18 mouse cellular contexts compared by ENCODE assay signal in genomic region chr16:92639093-92639492, GRCm38 (mm10).
A peak's percentile ranks its signal among the peaks of the same experiment; 100 is the strongest.
DNase-seq lines count a peak whose midpoint lies in the region; ATAC-seq and TF ChIP-seq lines count a peak whose summit lies in the region.
"Had no signal": no experiment of that assay in that cellular context is flagged by ENCODE, and none has a peak within 500 bp of the region (broad histone marks: within the 10 kb centered on the region; RNA-seq: fewer than 3 reads in every experiment).

No protein-coding gene starts in this region.

- no peak overlapping the region for H3K9ac ChIP-seq in lung, embryonic 16.5 days (ENCODE audit: low read length)
- no peak overlapping the region for H3K9ac ChIP-seq in MEL (ENCODE audit: control insufficient read depth, low read depth, low read length, poor library complexity, severe bottlenecking)
- H3K9ac ChIP-seq in heart, embryonic 11.5 days (ENCODE audit: low read depth, low read length): no peak overlapping the region
- no peak overlapping the region for H3K9ac ChIP-seq in midbrain, embryonic 11.5 days (ENCODE audit: low read length)
- H3K9ac ChIP-seq: heart, embryonic 12.5 days; neural tube, embryonic 12.5 days had no signal

- no peak overlapping the region for H3K4me2 ChIP-seq in lung, embryonic 16.5 days (ENCODE audit: low read depth, low read length)
- no peak overlapping the region for H3K4me2 ChIP-seq in heart, embryonic 11.5 days
- no peak overlapping the region for H3K4me2 ChIP-seq in midbrain, embryonic 11.5 days
- H3K4me2 ChIP-seq: heart, embryonic 12.5 days; neural tube, embryonic 12.5 days had no signal

- TF ChIP-seq EP300 in MEL (IDR thresholded peaks at IDR 0.05; ENCODE audit: low read depth in 1 of 2, low read length in 2 of 2): no peak

- TF ChIP-seq POLR2A in MEL (IDR thresholded peaks at IDR 0.05; ENCODE audit: control insufficient read depth in 1 of 2, insufficient read depth in 1 of 2, low read depth in 1 of 2, low read length in 2 of 2, poor library complexity in 1 of 2): no peak

- WGBS in lung, embryonic 16.5 days: 73% methylated on average over 8 of the region's 8 CpGs
- 79% methylated on average over 8 of the region's 8 CpGs for WGBS in heart, embryonic 11.5 days (ENCODE audit: insufficient replicate concordance)
- 84% methylated on average over 8 of the region's 8 CpGs for WGBS in midbrain, embryonic 11.5 days

- ATAC-seq in lung, embryonic 16.5 days (ENCODE audit: low read depth): peak; percentile 52; the same call in 1 of the 2 replicates
- peak; percentile 37 to 42; a peak in 3 of 4 replicates for ATAC-seq in hematopoietic stem cell, adult 5-6 weeks (replicated peaks in 1 of 2; ENCODE audit: insufficient read depth in 1 of 2, low FRiP score in 2 of 2, low TSS enrichment in 1 of 2, low read depth in 1 of 2, poor library complexity in 2 of 2, severe bottlenecking in 2 of 2)
- ATAC-seq in heart, embryonic 11.5 days (replicated peaks; ENCODE audit: insufficient number of reproducible peaks, low FRiP score, low TSS enrichment): no peak
- no peak for ATAC-seq in midbrain, embryonic 11.5 days (ENCODE audit: low FRiP score)
- ATAC-seq: midbrain, embryonic 16.5 days had no signal

- no peak for DNase-seq in lung, postnatal 14 days
- peak; percentile 57 for DNase-seq in MEL (ENCODE audit: low read depth, low spot score)
- peak; percentile 15 for DNase-seq in splenic B cell, adult 2 months (ENCODE audit: low read depth, low spot score)
- DNase-seq in midbrain, embryonic 11.5 days (ENCODE audit: low spot score, missing footprints): no peak
- DNase-seq: adrenal gland, postnatal 36 days; cerebellum, adult 9-11 months; embryo, embryonic 11 days; gastrocnemius, postnatal 14 days; heart, postnatal 4 days; lung, adult 2 months; right cerebral cortex, postnatal 25 days had no signal

- no peak overlapping the region for H3K4me3 ChIP-seq in lung, embryonic 16.5 days (ENCODE audit: low read length)
- no peak overlapping the region for H3K4me3 ChIP-seq in MEL (ENCODE audit: control insufficient read depth in 1 of 2, insufficient read depth in 1 of 2, low read depth in 2 of 2, low read length in 2 of 2)
- H3K4me3 ChIP-seq in heart, embryonic 11.5 days (ENCODE audit: low read depth, low read length): no peak overlapping the region
- no peak overlapping the region for H3K4me3 ChIP-seq in midbrain, embryonic 11.5 days (ENCODE audit: low read depth, low read length)
- H3K4me3 ChIP-seq: heart, embryonic 12.5 days; layer of hippocampus, adult 2 months; neural tube, embryonic 12.5 days had no signal

- H3K79me2 ChIP-seq in MEL (ENCODE audit: control insufficient read depth, insufficient read depth, low read length, poor library complexity): no peaks in the 10 kb centered on the region

- H3K27me3 ChIP-seq in lung, embryonic 16.5 days (ENCODE audit: control insufficient read depth, insufficient read depth, low read depth, low read length): no peaks in the 10 kb centered on the region
- H3K27me3 ChIP-seq in MEL (ENCODE audit: control insufficient read depth in 1 of 2, insufficient read depth in 2 of 2, low read length in 2 of 2): no peaks in the 10 kb centered on the region
- H3K27me3 ChIP-seq in splenic B cell, adult 2 months (ENCODE audit: control insufficient read depth, insufficient read depth, low read length, poor library complexity, severe bottlenecking): no peaks in the 10 kb centered on the region
- peaks cover 2% of the 10 kb centered on the region for H3K27me3 ChIP-seq in heart, embryonic 11.5 days (ENCODE audit: control insufficient read depth, insufficient read depth, low read length)
- no peaks in the 10 kb centered on the region for H3K27me3 ChIP-seq in midbrain, embryonic 11.5 days (ENCODE audit: control insufficient read depth, insufficient read depth, low read length)
- H3K27me3 ChIP-seq: neural tube, embryonic 12.5 days had no signal

- TF ChIP-seq CTCF in MEL (IDR thresholded peaks at IDR 0.05 in 2 of 3, conservative IDR thresholded peaks at IDR 0.05 in 1 of 3; ENCODE audit: control insufficient read depth in 1 of 3, insufficient read depth in 1 of 3, low read depth in 2 of 3, low read length in 3 of 3, poor library complexity in 1 of 3, severe bottlenecking in 1 of 3): no peak

- no peak overlapping the region for H3K27ac ChIP-seq in lung, embryonic 16.5 days (ENCODE audit: low read length)
- no peak overlapping the region for H3K27ac ChIP-seq in MEL (ENCODE audit: control insufficient read depth, low read depth, low read length)
- H3K27ac ChIP-seq in heart, embryonic 11.5 days (ENCODE audit: low read depth, low read length): no peak overlapping the region
- no peak overlapping the region for H3K27ac ChIP-seq in midbrain, embryonic 11.5 days (ENCODE audit: low read depth, low read length)
- H3K27ac ChIP-seq: layer of hippocampus, adult 2 months; neural tube, embryonic 12.5 days had no signal

- no peaks in the 10 kb centered on the region for H3K9me3 ChIP-seq in lung, embryonic 16.5 days (ENCODE audit: control insufficient read depth, low read length)
- H3K9me3 ChIP-seq in MEL (replicated peaks; ENCODE audit: insufficient read depth, low read length): no peaks in the 10 kb centered on the region
- H3K9me3 ChIP-seq in heart, embryonic 11.5 days (replicated peaks; ENCODE audit: control insufficient read depth, low read length): no peaks in the 10 kb centered on the region
- no peaks in the 10 kb centered on the region for H3K9me3 ChIP-seq in midbrain, embryonic 11.5 days (ENCODE audit: control insufficient read depth, low read length)
- H3K9me3 ChIP-seq: heart, embryonic 12.5 days; neural tube, embryonic 12.5 days had no signal

- H3K36me3 ChIP-seq in lung, embryonic 16.5 days (ENCODE audit: control insufficient read depth, insufficient read depth, low read length): no peaks in the 10 kb centered on the region
- peaks cover 8 to 37% of the 10 kb centered on the region in 2 experiments for H3K36me3 ChIP-seq in MEL (ENCODE audit: control insufficient read depth in 1 of 2, insufficient read depth in 2 of 2, low read length in 2 of 2)
- peaks cover 7% of the 10 kb centered on the region for H3K36me3 ChIP-seq in splenic B cell, adult 2 months (ENCODE audit: control insufficient read depth, insufficient read depth, low read length, poor library complexity, severe bottlenecking)
- H3K36me3 ChIP-seq in heart, embryonic 11.5 days (ENCODE audit: control insufficient read depth, insufficient read depth, low read length): no peaks in the 10 kb centered on the region
- no peaks in the 10 kb centered on the region for H3K36me3 ChIP-seq in midbrain, embryonic 11.5 days (ENCODE audit: control insufficient read depth, insufficient read depth, low read length)
- H3K36me3 ChIP-seq: heart, embryonic 12.5 days; neural tube, embryonic 12.5 days had no signal

- peaks cover 13% of the 10 kb centered on the region; the same call in 1 of the 2 replicates for H3K4me1 ChIP-seq in lung, embryonic 16.5 days (replicated peaks; ENCODE audit: control insufficient read depth, insufficient read depth, low read length)
- peaks cover 9 to 13% of the 10 kb centered on the region in 2 experiments; a peak in 3 of 4 replicates for H3K4me1 ChIP-seq in MEL (ENCODE audit: control insufficient read depth in 1 of 2, insufficient read depth in 2 of 2, low read length in 2 of 2)
- no peaks in the 10 kb centered on the region; the same call in 1 of the 2 replicates for H3K4me1 ChIP-seq in heart, embryonic 11.5 days (ENCODE audit: control insufficient read depth, insufficient read depth, low read length)
- no peaks in the 10 kb centered on the region for H3K4me1 ChIP-seq in midbrain, embryonic 11.5 days (ENCODE audit: control insufficient read depth, insufficient read depth, low read length)
- H3K4me1 ChIP-seq: heart, embryonic 12.5 days; neural tube, embryonic 12.5 days had no signal

- no peak for TF ChIP-seq RAD21 in MEL (IDR thresholded peaks at IDR 0.05; ENCODE audit: low read depth, low read length)

TF ChIP-seq in MEL, 35 proteins besides CTCF, POLR2A, EP300 and RAD21 (continues in another document):
- TF ChIP-seq SMC3 (IDR thresholded peaks at IDR 0.05; ENCODE audit: low read depth, low read length) (no peak), SIN3A (IDR thresholded peaks at IDR 0.05; ENCODE audit: low read length) (peak; percentile 66; the same call in 1 of the 2 replicates), MXI1 (IDR thresholded peaks at IDR 0.05; ENCODE audit: low read depth, low read length) (peak; percentile 84), MEF2A (IDR thresholded peaks at IDR 0.05; ENCODE audit: extremely low read depth, insufficient replicate concordance, low read depth, low read length, poor library complexity, severe bottlenecking) (no peak), ZMIZ1 (IDR thresholded peaks at IDR 0.05; ENCODE audit: low read depth, low read length) (no peak), KAT2A (conservative IDR thresholded peaks at IDR 0.05; ENCODE audit: low read depth, low read length) (no peak), JUND (IDR thresholded peaks at IDR 0.05; ENCODE audit: low read depth, low read length) (no peak), TCF12 (IDR thresholded peaks at IDR 0.05; ENCODE audit: low read depth, low read length) (no peak), E2F4 (IDR thresholded peaks at IDR 0.05; ENCODE audit: borderline replicate concordance, low read depth, low read length) (no peak), TBP (IDR thresholded peaks at IDR 0.05; ENCODE audit: low read depth, low read length) (no peak), ZNF384 (IDR thresholded peaks at IDR 0.05; ENCODE audit: low read depth, low read length) (peak; percentile 54; the same call in 1 of the 2 replicates), MYC (IDR thresholded peaks at IDR 0.05; ENCODE audit: low read depth, low read length) (peak; percentile 57; the same call in 1 of the 2 replicates), USF2 (IDR thresholded peaks at IDR 0.05; ENCODE audit: borderline replicate concordance in 1 of 2, insufficient read depth in 1 of 2, low read depth in 1 of 2, low read length in 2 of 2) (peak in 1 of 2 experiments; percentile 54; a peak in 1 of 4 replicates), NELFE (IDR thresholded peaks at IDR 0.05; ENCODE audit: low read depth, low read length) (no peak), POLR2AphosphoS2 (IDR thresholded peaks at IDR 0.05; ENCODE audit: low read length) (no peak), MAX (IDR thresholded peaks at IDR 0.05; ENCODE audit: low read length) (peak; percentile 82), MYB (IDR thresholded peaks at IDR 0.05; ENCODE audit: low read depth, low read length) (no peak), MAZ (IDR thresholded peaks at IDR 0.05; ENCODE audit: low read depth, low read length) (no peak), GABPA (IDR thresholded peaks at IDR 0.05; ENCODE audit: low read depth, low read length) (no peak), GATA1 (IDR thresholded peaks at IDR 0.05; ENCODE audit: low read depth, low read length) (no peak), USF1 (IDR thresholded peaks at IDR 0.05; ENCODE audit: low read depth, low read length) (peak; percentile 88), NRF1 (IDR thresholded peaks at IDR 0.05; ENCODE audit: insufficient read depth, low read depth, low read length, poor library complexity, severe bottlenecking) (no peak), ZC3H11A (IDR thresholded peaks at IDR 0.05; ENCODE audit: low read depth, low read length) (no peak)

Comparison
In these comparisons a context has a peak if more than half of its experiments do, and no peak if none do; other contexts are left out.
1. ATAC-seq: peak in lung, embryonic 16.5 days (single experiment) and hematopoietic stem cell, adult 5-6 weeks (2 of 2); none in heart, embryonic 11.5 days (single experiment) and midbrain, embryonic 11.5 days (single experiment).
2. DNase-seq: peak in MEL (single experiment) and splenic B cell, adult 2 months (single experiment); none in lung, postnatal 14 days (single experiment) and midbrain, embryonic 11.5 days (single experiment).